Mouse (Mus musculus) limb, embryonic 11.5 days (tissue): ENCODE measurements around the gene Kirrel3. TPM values are rescaled to one million over a fixed set of nuclear protein-coding genes. Genes with fewer than 3 reads are reported as not detected.

Experiments
- ATAC-seq: fragments of 200-750 bp; cut with Nextera tagmentation; 2 replicates; pipeline ENCODE4 v1.8.0; 2017; ENCODE audit warnings: low read depth; ENCODE audit not compliant: insufficient number of reproducible peaks, low FRiP score, low TSS enrichment
- DNase-seq: peaks from one replicate; pipeline ENCODE4 v3.0.0-alpha.2; 2015; ENCODE audit warnings: low spot score
- H3K27ac ChIP-seq: fragments of 300-500 bp; sonication (generic); replicated peaks from 2 replicates; pipeline ENCODE4 v1.5.1; 2014; ENCODE audit warnings: low read depth, mild to moderate bottlenecking, low read length
- H3K27me3 ChIP-seq: fragments of 300-500 bp; sonication (generic); 2 replicates; pipeline ENCODE4 v1.6.1; 2014; ENCODE audit warnings: mild to moderate bottlenecking, low read length, mixed read lengths; ENCODE audit not compliant: control insufficient read depth, insufficient read depth
- H3K36me3 ChIP-seq: fragments of 300-500 bp; sonication (generic); 2 replicates; pipeline ENCODE4 v1.6.1; 2014; ENCODE audit warnings: mild to moderate bottlenecking, low read length, moderate library complexity, mixed read lengths; ENCODE audit not compliant: control insufficient read depth, insufficient read depth
- H3K4me1 ChIP-seq: fragments of 300-500 bp; sonication (generic); 2 replicates; pipeline ENCODE4 v1.6.1; 2014; ENCODE audit warnings: low read length, mixed read lengths; ENCODE audit not compliant: control insufficient read depth, insufficient read depth
- H3K4me2 ChIP-seq: fragments of 300-500 bp; sonication (generic); 2 replicates; pipeline ENCODE4 v1.6.1; 2014; ENCODE audit warnings: low read depth, mild to moderate bottlenecking, moderate library complexity; ENCODE audit not compliant: severe bottlenecking
- H3K4me3 ChIP-seq: fragments of 300-500 bp; sonication (generic); 2 replicates; pipeline ENCODE4 v1.5.1; 2014; ENCODE audit warnings: low read depth, low read length
- H3K9ac ChIP-seq: fragments of 300-500 bp; sonication (generic); 2 replicates; pipeline ENCODE4 v1.6.1; 2014; ENCODE audit warnings: mild to moderate bottlenecking, low read length
- H3K9me3 ChIP-seq: fragments of 300-500 bp; sonication (generic); 2 replicates; pipeline ENCODE4 v1.6.1; 2016; ENCODE audit warnings: low read length; ENCODE audit not compliant: control insufficient read depth
- WGBS: fragments of 180-500 bp; shearing (Covaris S2); extraction: QIAGEN DNeasy Blood & Tissue Kit; methylation state at CpG from one replicate; pipeline ENCODE4 v1.1.7; 2014; 5-methylcytosine and 5-hydroxymethylcytosine counted together
- polyA plus RNA-seq: library from polyadenylated mRNA; unstranded; fragments of >200 nt; fragmentation: Nextera tagmentation; extraction: Ambion mirVana; gene quantifications from 2 replicates; pipeline ENCODE4 v1.2.1, GENCODE M21; 2014

Gene Kirrel3
- polyA plus RNA-seq, 1 experiment from 2014 or later: 2.6 TPM

DNA sequence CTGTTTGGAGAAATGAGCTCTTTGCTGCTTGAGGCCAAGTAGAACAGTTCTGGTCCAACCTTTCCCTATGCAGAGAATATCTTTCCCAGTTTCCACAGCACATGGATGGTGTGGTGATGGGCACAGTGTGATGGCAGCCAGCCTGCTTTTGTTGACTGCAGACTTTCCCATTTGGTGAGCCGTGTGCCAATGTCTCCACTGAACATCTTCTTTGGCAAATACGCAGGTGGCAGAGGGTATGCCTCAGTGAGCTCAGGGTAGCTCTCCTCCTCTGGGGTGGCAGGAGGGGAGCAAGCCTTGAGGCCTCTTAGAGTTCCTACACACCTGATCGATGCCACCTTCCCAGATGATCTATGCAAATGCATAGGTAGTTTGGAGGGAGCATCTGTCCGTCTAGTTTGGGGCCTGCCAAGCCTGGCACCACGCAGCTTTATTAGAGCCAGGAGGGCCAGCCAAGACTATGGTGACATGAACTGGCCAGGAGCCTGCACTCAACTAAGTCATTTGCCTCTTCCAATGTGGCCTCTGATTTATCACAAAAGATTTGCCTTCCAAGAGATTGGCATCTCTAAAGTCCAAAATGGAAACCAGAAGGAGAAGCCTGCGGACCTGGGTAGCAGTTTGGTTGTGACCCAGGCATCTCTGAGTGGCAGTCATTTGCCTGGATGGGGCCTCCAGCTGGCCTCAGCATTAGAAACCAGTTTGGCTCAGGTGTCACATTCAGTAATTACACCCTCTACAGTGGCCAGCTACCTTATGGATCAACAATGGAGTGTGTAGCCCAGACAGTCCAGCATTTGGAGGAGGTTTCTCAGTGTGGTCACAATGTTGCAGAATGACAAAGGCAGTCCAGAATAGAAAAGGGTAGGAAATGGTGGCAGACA is 127.4 kb downstream of the Kirrel3 start:
- H3K4me3 ChIP-seq: no peak overlapping the region
- no peaks in the 10 kb centered on the region for H3K27me3 ChIP-seq
- H3K9me3 ChIP-seq: no peaks in the 10 kb centered on the region
- no peak overlapping the region for H3K27ac ChIP-seq
- DNase-seq (no peak), ATAC-seq (no peak)
- no peak overlapping the region for H3K4me2 ChIP-seq
- no peaks in the 10 kb centered on the region for H3K36me3 ChIP-seq
- H3K9ac ChIP-seq: no peak overlapping the region
- no peaks in the 10 kb centered on the region for H3K4me1 ChIP-seq
- 93% methylated on average over 6 of the region's 6 CpGs for WGBS

DNA sequence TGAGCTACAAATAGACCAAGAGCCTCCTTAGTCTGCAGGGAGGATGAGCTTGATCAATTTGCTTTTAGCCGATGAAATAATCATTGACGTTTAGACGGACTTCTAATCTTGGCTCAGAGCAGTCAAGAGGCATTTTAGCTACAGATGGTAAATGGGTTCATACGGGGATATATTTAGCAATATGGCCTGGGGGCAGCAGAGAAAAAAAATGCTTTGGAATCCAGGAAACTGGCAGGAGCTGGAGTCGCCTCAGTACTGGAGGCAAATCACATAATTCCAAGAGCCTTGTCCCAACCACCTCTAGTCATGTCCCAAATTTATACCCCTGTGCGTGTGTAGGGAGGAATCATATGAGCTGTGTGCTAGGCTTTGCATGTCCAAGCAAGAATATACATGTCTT is 132.4 kb downstream of the Kirrel3 start:
- no peak overlapping the region for H3K9ac ChIP-seq
- 70% methylated on average over 6 of the region's 6 CpGs for WGBS

GRCm38 (mm10) chr9:34619913-34620312 is 134.2 kb downstream of the Kirrel3 start:
- ATAC-seq (no peak), DNase-seq (no peak)
- H3K36me3 ChIP-seq: no peaks in the 10 kb centered on the region
- WGBS: 88% methylated on average over 3 of the region's 3 CpGs
- H3K4me2 ChIP-seq: no peak overlapping the region
- H3K4me1 ChIP-seq: no peaks in the 10 kb centered on the region
- no peaks in the 10 kb centered on the region for H3K9me3 ChIP-seq
- H3K9ac ChIP-seq: no peak overlapping the region
- H3K27me3 ChIP-seq: no peaks in the 10 kb centered on the region
- no peak overlapping the region for H3K4me3 ChIP-seq
- no peak overlapping the region for H3K27ac ChIP-seq

More for the DNA sequence above, 132.4 kb downstream of the Kirrel3 start:
- DNase-seq (no peak), ATAC-seq (no peak)
- H3K4me1 ChIP-seq: no peaks in the 10 kb centered on the region
- H3K4me2 ChIP-seq: no peak overlapping the region
- no peak overlapping the region for H3K27ac ChIP-seq
- no peaks in the 10 kb centered on the region for H3K36me3 ChIP-seq
- no peaks in the 10 kb centered on the region for H3K27me3 ChIP-seq
- H3K4me3 ChIP-seq: no peak overlapping the region
- no peaks in the 10 kb centered on the region for H3K9me3 ChIP-seq

DNA sequence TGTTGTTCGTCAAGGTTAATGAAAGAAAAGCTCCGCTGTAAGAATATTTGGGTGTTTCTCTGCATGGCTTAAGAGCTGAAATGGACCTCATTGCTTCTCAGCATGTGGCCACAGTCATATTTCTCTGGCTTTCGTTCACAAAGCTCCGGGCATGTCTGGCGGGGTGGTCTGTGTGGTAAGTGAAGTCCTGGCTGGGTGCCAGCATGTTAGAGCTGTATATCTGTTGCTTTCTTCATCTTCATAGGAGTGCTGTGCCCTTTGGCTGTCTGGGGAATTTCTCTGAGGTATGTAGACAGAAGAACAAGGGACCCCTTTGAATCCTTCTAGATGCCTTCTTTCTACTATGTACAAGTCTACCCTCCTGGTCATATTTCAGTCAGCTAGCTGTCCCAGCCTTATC is 137.8 kb downstream of the Kirrel3 start:
- Histone ChIP-seq H3K27me3 (no peaks in the 10 kb centered on the region), H3K9me3 (no peaks in the 10 kb centered on the region), H3K27ac (no peak overlapping the region), H3K4me2 (no peak overlapping the region), H3K4me1 (no peaks in the 10 kb centered on the region), H3K4me3 (no peak overlapping the region), H3K9ac (no peak overlapping the region), H3K36me3 (no peaks in the 10 kb centered on the region)
- no peak for DNase-seq
- no peak for ATAC-seq
- WGBS: 79% methylated on average over 5 of the region's 5 CpGs

GRCm38 (mm10) chr9:34624021-34624420 is 138.3 kb downstream of the Kirrel3 start:
- Histone ChIP-seq H3K4me1 (no peaks in the 10 kb centered on the region), H3K4me3 (no peak overlapping the region), H3K27ac (no peak overlapping the region), H3K36me3 (no peaks in the 10 kb centered on the region), H3K27me3 (no peaks in the 10 kb centered on the region), H3K9me3 (no peaks in the 10 kb centered on the region), H3K4me2 (no peak overlapping the region), H3K9ac (no peak overlapping the region)
- ATAC-seq: no peak
- DNase-seq: no peak
- 81% methylated on average over 2 of the region's 2 CpGs for WGBS

DNA sequence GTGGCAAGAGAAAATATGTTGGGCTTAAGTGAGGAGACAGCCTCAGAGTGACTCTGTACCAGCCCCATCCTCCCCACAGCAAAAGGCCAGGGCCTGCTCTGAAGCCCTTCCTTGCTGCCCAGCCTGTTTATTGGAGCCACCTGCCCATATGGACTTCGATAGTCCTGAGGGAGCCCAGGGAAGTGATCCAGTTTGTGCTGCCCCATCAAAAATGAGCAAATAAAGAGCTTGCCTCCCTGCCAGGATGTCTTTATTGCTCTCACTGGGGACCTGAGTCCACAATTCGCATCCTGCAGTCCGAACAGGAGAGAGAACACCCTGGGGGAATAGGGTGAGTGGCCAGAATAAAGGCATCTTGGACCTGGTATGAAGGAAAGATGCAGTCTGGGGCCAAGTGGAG is 143.1 kb downstream of the Kirrel3 start:
- Histone ChIP-seq H3K36me3 (no peaks in the 10 kb centered on the region), H3K4me3 (no peak overlapping the region), H3K9me3 (no peaks in the 10 kb centered on the region), H3K4me1 (no peaks in the 10 kb centered on the region), H3K9ac (no peak overlapping the region), H3K27me3 (no peaks in the 10 kb centered on the region), H3K27ac (no peak overlapping the region), H3K4me2 (no peak overlapping the region)
- 55% methylated on average over 3 of the region's 3 CpGs for WGBS
- DNase-seq: no peak
- no peak for ATAC-seq

DNA sequence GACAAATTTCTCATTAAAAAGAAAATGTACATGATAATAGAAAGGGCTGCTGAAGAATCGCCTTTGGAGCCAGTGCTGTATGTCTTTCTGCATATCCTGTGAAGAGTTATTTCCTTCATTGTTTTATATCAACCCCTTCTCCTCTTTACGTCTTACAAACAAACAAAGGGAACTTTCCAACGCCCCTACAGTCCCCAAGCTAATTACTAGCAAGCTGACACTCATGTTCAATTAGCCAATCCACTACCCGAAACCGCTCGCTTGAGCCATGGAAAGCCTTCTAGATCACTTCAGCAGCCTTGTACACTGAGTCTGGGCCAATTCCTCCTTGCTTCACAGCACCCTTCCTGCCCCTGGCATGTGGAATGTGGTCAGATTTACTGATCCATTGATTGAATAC is 150.0 kb downstream of the Kirrel3 start:
- DNase-seq: no peak
- no peak overlapping the region for H3K4me2 ChIP-seq
- no peak overlapping the region for H3K9ac ChIP-seq
- no peaks in the 10 kb centered on the region for H3K4me1 ChIP-seq
- H3K27me3 ChIP-seq: no peaks in the 10 kb centered on the region
- no peak overlapping the region for H3K27ac ChIP-seq
- no peaks in the 10 kb centered on the region for H3K9me3 ChIP-seq
- WGBS: 79% methylated on average over 6 of the region's 6 CpGs
- ATAC-seq: no peak
- H3K36me3 ChIP-seq: no peaks in the 10 kb centered on the region
- H3K4me3 ChIP-seq: no peak overlapping the region

DNA sequence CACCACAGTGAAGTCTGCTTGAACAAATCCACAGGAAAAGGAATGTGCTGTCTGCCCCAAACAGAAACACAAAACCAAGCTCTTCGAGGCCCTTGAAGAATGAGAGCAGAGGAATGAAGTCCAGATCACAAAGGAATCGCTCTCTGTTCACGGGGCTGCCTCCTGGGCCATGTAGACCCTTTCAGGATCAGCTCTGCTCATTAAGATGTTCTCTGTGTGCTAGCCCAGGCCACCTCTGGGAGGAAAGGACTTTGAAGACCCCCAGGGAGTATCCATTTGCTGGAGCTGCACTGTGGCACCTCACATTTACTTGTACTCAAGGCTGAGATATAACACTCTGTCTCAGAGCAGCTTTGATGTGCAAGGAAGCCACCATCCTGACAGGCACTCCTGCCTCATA is 158.2 kb downstream of the Kirrel3 start:
- DNase-seq: no peak
- ATAC-seq: no peak
- Histone ChIP-seq H3K9me3 (no peaks in the 10 kb centered on the region), H3K27me3 (no peaks in the 10 kb centered on the region), H3K4me3 (no peak overlapping the region), H3K4me1 (0 out of 2 replicates have a peak, but pooled peaks cover 2% of the 10 kb centered on the region), H3K9ac (no peak overlapping the region), H3K4me2 (no peak overlapping the region), H3K36me3 (no peaks in the 10 kb centered on the region), H3K27ac (no peak overlapping the region)
- WGBS: 42% methylated on average over 3 of the region's 3 CpGs
